Mouse (Mus musculus) testis, adult 2 months (tissue): ENCODE data around the gene Rpl41. TPM values are rescaled to one million over a fixed set of nuclear protein-coding genes. Genes with fewer than 3 reads are reported as not detected.

Experiments used
- H3K27ac ChIP-seq: fragments of 200-500 bp; 2 replicates; pipeline ENCODE4 v1.5.1; 2012; ENCODE audit warnings: low read depth, low read length; ENCODE audit not compliant: control insufficient read depth, insufficient read depth
- H3K27me3 ChIP-seq: fragments of 200-500 bp; 2 replicates; pipeline ENCODE4 v1.6.1; 2012; ENCODE audit warnings: mild to moderate bottlenecking, low read length, moderate library complexity; ENCODE audit not compliant: control insufficient read depth, insufficient read depth
- H3K36me3 ChIP-seq: fragments of 200-500 bp; 2 replicates; pipeline ENCODE4 v1.6.1; 2012; ENCODE audit warnings: mild to moderate bottlenecking, low read length; ENCODE audit not compliant: control insufficient read depth, insufficient read depth
- H3K4me1 ChIP-seq: fragments of 200-500 bp; 2 replicates; pipeline ENCODE4 v1.6.1; 2012; ENCODE audit warnings: low read length; ENCODE audit not compliant: control insufficient read depth, insufficient read depth
- H3K4me3 ChIP-seq: fragments of 200-500 bp; 2 replicates; pipeline ENCODE4 v1.5.1; 2012; ENCODE audit warnings: low read depth, mild to moderate bottlenecking, low read length, moderate library complexity, mixed read lengths; ENCODE audit not compliant: control insufficient read depth
- CTCF ChIP-seq: fragments of 200-500 bp; IDR thresholded peaks from 2 replicates; pipeline ENCODE4 v1.5.1; 2012; ENCODE audit warnings: low read depth, mild to moderate bottlenecking, inconsistent platforms, low read length, moderate library complexity; ENCODE audit not compliant: control insufficient read depth, insufficient read depth, insufficient replicate concordance
- POLR2A ChIP-seq: fragments of 200-500 bp; IDR thresholded peaks from 2 replicates; pipeline ENCODE4 v1.6.1; 2012; ENCODE audit warnings: low read depth, mild to moderate bottlenecking, inconsistent platforms, low read length, moderate library complexity; ENCODE audit not compliant: control insufficient read depth
- polyA plus RNA-seq: library from polyadenylated mRNA; depleted of rRNA; stranded (reverse); fragments of >200 nt; gene quantifications from 2 replicates; pipeline ENCODE4 v1.2.3, GENCODE M21; 2012; rRNA removed

The Rpl41 gene
- 1,504 and 1,952 TPM in 2 replicates for polyA plus RNA-seq

- Histone ChIP-seq H3K36me3 (peaks cover 7% of the 10 kb centered on the region), H3K4me3 (peak within 1 kb of the TSS; percentile 91), H3K4me1 (no peaks in the 10 kb centered on the region), H3K27ac (peak within 1 kb of the TSS; percentile 96), H3K27me3 (no peaks in the 10 kb centered on the region)
- no peak for TF ChIP-seq CTCF
- peak; percentile 100 for TF ChIP-seq POLR2A
These were observed at the start of gene Rpl41 for GRCm38 (mm10) chr10:128548947-128549681. Rpl41 (minus strand) TSS chr10:128549305.

GRCm38 (mm10) chr10:128598476-128598875, 49.4 kb upstream of the Rpl41 start:
- no peak overlapping the region for H3K4me3 ChIP-seq
- TF ChIP-seq POLR2A: no peak
- no peak for TF ChIP-seq CTCF
- H3K36me3 ChIP-seq: no peaks in the 10 kb centered on the region
- H3K27me3 ChIP-seq: no peaks in the 10 kb centered on the region
- H3K27ac ChIP-seq: no peak overlapping the region
- no peaks in the 10 kb centered on the region for H3K4me1 ChIP-seq

GRCm38 (mm10) chr10:128592797-128593196, 43.7 kb upstream of the Rpl41 start:
- Histone ChIP-seq H3K27me3 (no peaks in the 10 kb centered on the region; the same call in 1 of the 2 replicates), H3K4me3 (no peak overlapping the region), H3K27ac (no peak overlapping the region), H3K36me3 (no peaks in the 10 kb centered on the region), H3K4me1 (peaks cover 12% of the 10 kb centered on the region)
- TF ChIP-seq POLR2A: no peak
- no peak for TF ChIP-seq CTCF

GRCm38 (mm10) chr10:128591436-128591835, 42.3 kb upstream of the Rpl41 start:
- no peaks in the 10 kb centered on the region for H3K36me3 ChIP-seq
- no peak for TF ChIP-seq POLR2A
- no peak for TF ChIP-seq CTCF
- H3K4me1 ChIP-seq: peaks cover 12% of the 10 kb centered on the region
- H3K27ac ChIP-seq: no peak overlapping the region
- H3K27me3 ChIP-seq: no peaks in the 10 kb centered on the region; the same call in 1 of the 2 replicates
- no peak overlapping the region for H3K4me3 ChIP-seq

- no peak overlapping the region for H3K27ac ChIP-seq
- peak overlapping the region; percentile 87 for H3K4me3 ChIP-seq
- H3K4me1 ChIP-seq: peaks cover 12% of the 10 kb centered on the region
- peak; percentile 58; the same call in 1 of the 2 replicates for TF ChIP-seq CTCF
- TF ChIP-seq POLR2A: no peak
- H3K36me3 ChIP-seq: no peaks in the 10 kb centered on the region
- H3K27me3 ChIP-seq: no peaks in the 10 kb centered on the region; the same call in 1 of the 2 replicates
These were observed 41.1 kb upstream of the Rpl41 start for GRCm38 (mm10) chr10:128590193-128590690.

- Histone ChIP-seq H3K4me1 (peaks cover 12% of the 10 kb centered on the region), H3K27ac (no peak within 1 kb of the TSS), H3K27me3 (no peaks in the 10 kb centered on the region; the same call in 1 of the 2 replicates), H3K36me3 (no peaks in the 10 kb centered on the region), H3K4me3 (peak within 1 kb of the TSS; percentile 87)
- TF ChIP-seq POLR2A (no peak), CTCF (no peak)
These were observed 40.5 kb upstream of the Rpl41 start, which contains the start of gene Erbb3 for GRCm38 (mm10) chr10:128589464-128590192. Erbb3 (minus strand) TSS chr10:128589652.

- H3K4me3 ChIP-seq: no peak overlapping the region; the same call in 1 of the 2 replicates
- no peak overlapping the region for H3K27ac ChIP-seq
- H3K27me3 ChIP-seq: no peaks in the 10 kb centered on the region; the same call in 1 of the 2 replicates
- no peaks in the 10 kb centered on the region for H3K36me3 ChIP-seq
- peaks cover 18% of the 10 kb centered on the region for H3K4me1 ChIP-seq
- no peak for TF ChIP-seq CTCF
These were observed 39.8 kb upstream of the Rpl41 start for GRCm38 (mm10) chr10:128588775-128589463.
